Mouse (Mus musculus): ENCODE data around the gene Msantd3. TPM values are rescaled to one million over a fixed set of nuclear protein-coding genes. Genes with fewer than 3 reads are reported as not detected.

The Msantd3 gene
- total and polyA plus RNA-seq, 3 experiments, result 9.5 to 21.8 (median 18.9) TPM

DNA sequence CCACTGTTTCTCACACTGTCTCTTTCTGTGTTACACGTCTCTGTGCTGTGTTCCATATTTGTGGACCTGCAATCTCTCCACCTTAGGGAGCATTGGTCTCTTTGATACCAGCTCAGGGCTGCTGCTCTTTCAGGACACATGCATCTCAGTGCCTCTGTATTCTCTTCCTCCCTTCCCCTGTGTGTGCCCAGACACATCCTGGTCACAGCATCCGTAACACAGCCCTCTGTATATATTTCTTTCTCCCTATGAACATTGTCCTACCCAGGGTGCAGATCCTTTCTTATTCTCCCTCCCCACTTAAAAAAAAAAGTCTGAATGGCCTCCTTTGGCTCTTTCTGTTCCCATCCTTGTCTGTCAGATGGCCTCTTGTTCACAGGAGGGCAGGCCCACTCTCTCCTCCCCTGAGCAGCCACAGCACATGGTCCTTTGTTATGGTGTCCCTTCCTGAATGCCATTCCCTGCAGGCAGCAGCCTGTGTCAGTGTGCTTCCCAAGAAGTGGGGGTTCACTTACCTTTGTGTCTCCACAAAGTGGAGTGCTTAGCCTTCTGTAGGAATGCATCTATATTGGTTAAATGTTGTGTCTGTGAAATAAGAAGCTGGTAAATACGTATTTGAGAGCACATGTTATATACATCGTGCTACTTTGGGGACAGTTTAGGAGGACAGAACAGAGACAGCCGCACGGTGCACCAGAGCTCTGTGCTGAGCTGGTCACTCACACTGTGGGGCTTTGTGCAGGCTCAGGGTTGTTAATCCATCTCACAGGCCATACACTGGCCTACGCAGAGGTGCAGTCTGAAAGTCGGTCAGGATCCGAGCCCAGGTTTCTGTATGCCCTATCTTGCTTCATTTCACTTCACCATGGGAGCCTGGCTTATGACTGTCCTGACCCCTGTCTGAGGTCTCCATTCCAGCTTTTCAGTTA is 7.1 kb downstream of the Msantd3 start:
- Histone ChIP-seq H3K27me3 (ENCODE audit: control insufficient read depth, insufficient read depth, low read length) (no peaks in the 10 kb centered on the region), H3K36me3 (ENCODE audit: control insufficient read depth, insufficient read depth, low read length) (no peaks in the 10 kb centered on the region; the same call in 1 of the 2 replicates), H3K4me3 (no peak overlapping the region), H3K27ac (no peak overlapping the region), H3K9ac (ENCODE audit: low read depth, low read length) (no peak overlapping the region), H3K4me1 (ENCODE audit: control insufficient read depth, insufficient read depth, low read length) (peaks cover 6% of the 10 kb centered on the region), H3K79me2 (replicated peaks; ENCODE audit: control insufficient read depth, insufficient read depth, low read length) (peaks cover 5% of the 10 kb centered on the region; the same call in 1 of the 2 replicates)
- no peak for TF ChIP-seq EP300 (IDR thresholded peaks at IDR 0.05; ENCODE audit: insufficient read depth, low read depth, low read length)
- TF ChIP-seq POLR2A (IDR thresholded peaks at IDR 0.05; ENCODE audit: insufficient read depth, low read depth, low read length), result no peak
- no peak for TF ChIP-seq CTCF (IDR thresholded peaks at IDR 0.05)
- intact Hi-C loops (cut with DNase I), result loop anchor here (2.0 kb wide), 1 partner anchor 38 kb away; the partner anchor contains the start of gene Tmeff1
- DNase-seq, result no peak
- WGBS, result 87% methylated on average over 9 of the region's 9 CpGs

DNA sequence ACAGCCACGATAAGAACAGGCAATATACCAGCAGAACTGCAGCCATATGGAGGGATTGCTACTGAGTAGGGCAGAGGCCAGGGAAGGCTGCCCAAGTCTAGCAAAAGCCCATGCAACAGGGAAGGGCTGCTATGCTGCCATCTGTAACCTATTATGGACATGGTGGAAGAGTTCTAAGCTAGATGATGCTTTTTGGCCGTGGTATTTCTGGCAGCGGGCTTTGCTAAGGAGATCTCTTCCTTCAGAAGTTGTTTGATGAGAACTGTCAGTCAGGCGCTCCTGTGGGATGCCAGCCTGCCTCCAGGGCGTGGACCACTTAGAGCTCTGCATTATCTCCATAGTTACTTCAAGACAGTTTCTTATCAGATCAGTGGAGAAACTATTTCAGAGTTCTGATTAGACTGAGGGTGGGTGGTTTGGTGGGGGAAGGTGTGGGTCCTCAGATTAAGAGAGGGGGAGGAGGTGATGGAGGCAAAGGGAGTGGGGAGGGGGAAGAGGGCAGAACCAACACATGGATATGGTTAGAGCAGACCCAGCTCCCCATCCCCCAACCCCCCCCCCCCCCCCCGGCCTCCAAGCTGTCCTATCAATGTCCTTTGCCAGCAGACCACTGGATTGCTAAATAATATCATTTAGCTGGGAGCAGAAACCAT is 8.8 kb downstream of the Msantd3 start:
- no peak overlapping the region for H3K9ac ChIP-seq (ENCODE audit: low read depth, low read length)
- peaks cover 5% of the 10 kb centered on the region; the same call in 1 of the 2 replicates for H3K79me2 ChIP-seq (replicated peaks; ENCODE audit: control insufficient read depth, insufficient read depth, low read length)
- intact Hi-C loops (cut with DNase I), result no loop called here
- no peak for TF ChIP-seq POLR2A (IDR thresholded peaks at IDR 0.05; ENCODE audit: insufficient read depth, low read depth, low read length)
- no peak for TF ChIP-seq EP300 (IDR thresholded peaks at IDR 0.05; ENCODE audit: insufficient read depth, low read depth, low read length)
- TF ChIP-seq CTCF (IDR thresholded peaks at IDR 0.05), result no peak
- DNase-seq, result no peak
- H3K4me1 ChIP-seq (ENCODE audit: control insufficient read depth, insufficient read depth, low read length), result peaks cover 4% of the 10 kb centered on the region; the same call in 1 of the 2 replicates
- H3K36me3 ChIP-seq (ENCODE audit: control insufficient read depth, insufficient read depth, low read length), result peaks cover under 1% of the 10 kb centered on the region
- 54% methylated on average over 6 of the region's 6 CpGs for WGBS
- H3K27ac ChIP-seq, result no peak overlapping the region
- no peak overlapping the region for H3K4me3 ChIP-seq
- H3K27me3 ChIP-seq (ENCODE audit: control insufficient read depth, insufficient read depth, low read length), result no peaks in the 10 kb centered on the region

DNA sequence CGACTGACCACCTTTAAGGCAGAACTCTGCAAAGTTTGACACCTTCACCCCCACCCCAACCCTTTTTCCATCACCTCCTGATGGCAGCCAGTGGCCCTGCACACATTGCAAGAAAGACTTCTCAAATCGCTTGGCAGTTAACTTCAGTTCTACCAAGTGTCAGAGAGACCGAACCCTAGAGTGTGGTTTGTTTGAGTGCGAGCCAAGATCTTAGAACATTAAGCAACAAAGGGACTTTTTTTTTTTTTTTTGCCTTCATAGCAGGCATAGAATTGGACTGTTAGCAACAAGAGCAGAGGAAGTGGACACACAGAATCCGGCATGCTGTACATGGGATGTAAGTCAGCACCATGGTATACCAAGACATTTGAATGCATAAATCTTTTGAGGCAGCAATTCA is 9.9 kb downstream of the Msantd3 start:
- H3K27ac ChIP-seq, result no peak overlapping the region
- TF ChIP-seq POLR2A (IDR thresholded peaks at IDR 0.05; ENCODE audit: insufficient read depth, low read depth, low read length), result no peak
- H3K9ac ChIP-seq (ENCODE audit: low read depth, low read length), result no peak overlapping the region
- H3K4me3 ChIP-seq, result no peak overlapping the region
- peaks cover 2% of the 10 kb centered on the region for H3K36me3 ChIP-seq (ENCODE audit: control insufficient read depth, insufficient read depth, low read length)
- DNase-seq, result no peak
- peaks cover 5% of the 10 kb centered on the region; the same call in 1 of the 2 replicates for H3K79me2 ChIP-seq (replicated peaks; ENCODE audit: control insufficient read depth, insufficient read depth, low read length)
- intact Hi-C loops (cut with DNase I), result loop anchor here (5.0 kb wide), 1 partner anchor 133 kb away; no protein-coding TSS in a partner anchor
- H3K27me3 ChIP-seq (ENCODE audit: control insufficient read depth, insufficient read depth, low read length), result no peaks in the 10 kb centered on the region
- peaks cover 4% of the 10 kb centered on the region; the same call in 1 of the 2 replicates for H3K4me1 ChIP-seq (ENCODE audit: control insufficient read depth, insufficient read depth, low read length)
- 55% methylated on average over 5 of the region's 5 CpGs for WGBS

DNA sequence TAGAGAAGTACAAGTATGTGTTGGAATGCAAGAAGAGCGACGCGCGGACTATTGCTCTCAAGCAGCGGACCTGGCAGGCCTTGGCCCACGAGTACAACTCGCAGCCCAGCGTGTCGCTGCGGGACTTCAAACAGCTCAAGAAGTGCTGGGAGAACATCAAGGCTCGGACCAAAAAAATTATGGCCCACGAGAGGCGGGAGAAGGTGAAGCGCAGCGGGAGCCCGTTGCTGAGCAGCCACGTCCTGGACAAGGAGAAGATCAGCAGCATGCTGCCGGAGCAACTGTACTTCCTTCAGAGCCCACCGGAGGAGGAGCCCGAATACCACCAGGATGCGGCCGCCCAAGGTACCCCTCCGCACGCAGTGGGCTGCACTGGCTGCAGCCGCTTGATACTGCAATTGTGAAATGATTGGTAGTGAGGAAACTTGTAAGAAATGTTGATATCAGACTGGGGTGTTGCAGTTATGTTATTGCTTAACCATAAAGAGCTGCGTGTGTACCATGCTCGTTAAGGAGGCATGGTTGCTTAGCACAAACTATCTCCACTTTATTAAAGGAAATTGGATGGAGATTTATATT is 12.8 kb downstream of the Msantd3 start:
- peaks cover 2% of the 10 kb centered on the region; the same call in 1 of the 2 replicates for H3K4me1 ChIP-seq (ENCODE audit: control insufficient read depth, insufficient read depth, low read length)
- no peak overlapping the region for H3K9ac ChIP-seq (ENCODE audit: low read depth, low read length)
- peaks cover 3% of the 10 kb centered on the region; the same call in 1 of the 2 replicates for H3K79me2 ChIP-seq (replicated peaks; ENCODE audit: control insufficient read depth, insufficient read depth, low read length)
- H3K27ac ChIP-seq, result no peak overlapping the region
- no peak overlapping the region for H3K4me3 ChIP-seq
- intact Hi-C loops (cut with DNase I), result loop anchor here (5.0 kb wide), 1 partner anchor 130 kb away; no protein-coding TSS in a partner anchor
- TF ChIP-seq POLR2A (IDR thresholded peaks at IDR 0.05; ENCODE audit: insufficient read depth, low read depth, low read length) (no peak), EP300 (IDR thresholded peaks at IDR 0.05; ENCODE audit: insufficient read depth, low read depth, low read length) (no peak), CTCF (IDR thresholded peaks at IDR 0.05) (no peak)
- H3K36me3 ChIP-seq (ENCODE audit: control insufficient read depth, insufficient read depth, low read length), result peaks cover 2% of the 10 kb centered on the region
- DNase-seq, result no peak
- WGBS, result 94% methylated on average over 27 of the region's 27 CpGs
- H3K27me3 ChIP-seq (ENCODE audit: control insufficient read depth, insufficient read depth, low read length), result no peaks in the 10 kb centered on the region

DNA sequence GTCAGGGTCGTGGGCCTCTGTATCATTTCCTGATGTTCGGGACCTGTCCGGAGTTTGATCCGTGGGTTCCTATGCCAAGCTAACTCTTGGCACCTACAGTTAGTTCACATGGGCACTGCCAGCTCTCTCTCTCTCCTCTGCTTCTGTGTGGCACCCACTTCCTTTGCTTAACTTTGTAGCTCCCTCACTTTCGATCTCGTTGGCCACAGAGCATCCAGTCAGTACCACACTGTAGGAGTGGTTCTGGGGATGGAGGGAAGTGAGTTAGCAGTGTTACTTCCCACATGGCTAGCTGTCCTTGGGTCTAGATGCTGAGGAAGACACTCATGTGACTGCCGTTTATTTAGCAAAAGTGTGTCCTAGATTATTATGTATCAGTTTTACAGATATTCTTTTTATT is 14.4 kb downstream of the Msantd3 start:
- TF ChIP-seq EP300 (IDR thresholded peaks at IDR 0.05; ENCODE audit: insufficient read depth, low read depth, low read length), result no peak
- Histone ChIP-seq H3K9ac (ENCODE audit: low read depth, low read length) (no peak overlapping the region), H3K4me1 (ENCODE audit: control insufficient read depth, insufficient read depth, low read length) (no peaks in the 10 kb centered on the region; the same call in 1 of the 2 replicates), H3K27me3 (ENCODE audit: control insufficient read depth, insufficient read depth, low read length) (no peaks in the 10 kb centered on the region), H3K27ac (no peak overlapping the region), H3K4me3 (no peak overlapping the region), H3K36me3 (ENCODE audit: control insufficient read depth, insufficient read depth, low read length) (peaks cover 2% of the 10 kb centered on the region; the same call in 1 of the 2 replicates), H3K79me2 (replicated peaks; ENCODE audit: control insufficient read depth, insufficient read depth, low read length) (peaks cover 1% of the 10 kb centered on the region; the same call in 1 of the 2 replicates)
- no peak for DNase-seq
- intact Hi-C loops (cut with DNase I), result loop anchor here (5.0 kb wide), 1 partner anchor 128 kb away; no protein-coding TSS in a partner anchor
- WGBS, result 50% methylated on average over 7 of the region's 7 CpGs

All from heart, adult 2 months (tissue).